Mouse (Mus musculus): ENCODE data around the gene Sec22b. TPM values are rescaled to one million over a fixed set of nuclear protein-coding genes. Genes with fewer than 3 reads are reported as not detected.
A peak's percentile ranks its signal among the peaks of the same experiment; 100 is the strongest.

The Sec22b gene
- polyA plus RNA-seq, 1 experiment from 2014 or later, result 143 TPM

DNA sequence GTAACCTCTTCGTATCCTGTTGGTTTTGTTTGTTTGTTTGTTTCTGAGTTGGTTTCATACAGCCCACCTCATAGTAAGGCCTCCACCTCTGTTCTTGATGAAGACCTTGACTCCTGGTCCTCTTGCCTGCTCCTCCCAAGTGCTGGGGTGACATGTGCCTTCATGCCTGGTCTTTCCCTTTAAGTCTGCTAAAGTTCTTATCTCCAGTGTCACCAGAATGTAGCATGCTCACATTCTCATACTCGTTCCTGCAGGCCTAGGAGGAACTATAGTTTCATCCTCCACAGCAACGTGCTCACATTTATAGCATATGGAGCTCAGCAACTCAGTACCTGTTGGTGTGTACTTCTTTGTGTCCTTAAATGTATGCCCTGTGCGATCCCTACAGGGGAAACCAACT is 26.3 kb downstream of the Sec22b start:
- Histone ChIP-seq H3K4me1 (ENCODE audit: control insufficient read depth, insufficient read depth, low read length) (peaks cover 14% of the 10 kb centered on the region; the same call in 1 of the 2 replicates), H3K36me3 (ENCODE audit: control insufficient read depth, insufficient read depth, low read length) (no peaks in the 10 kb centered on the region), H3K9me3 (replicated peaks; ENCODE audit: control insufficient read depth, low read length) (no peaks in the 10 kb centered on the region), H3K4me2 (ENCODE audit: low read depth, low read length) (no peak overlapping the region), H3K4me3 (replicated peaks; ENCODE audit: low read length) (no peak overlapping the region), H3K27ac (ENCODE audit: low read length) (no peak overlapping the region), H3K9ac (ENCODE audit: low read length) (no peak overlapping the region), H3K27me3 (ENCODE audit: control insufficient read depth, insufficient read depth, low read length) (no peaks in the 10 kb centered on the region)
- no peak for ATAC-seq (ENCODE audit: insufficient read depth, low FRiP score)
- whole genome bisulfite sequencing, result 61% methylated on average over 4 of the region's 4 CpGs

DNA sequence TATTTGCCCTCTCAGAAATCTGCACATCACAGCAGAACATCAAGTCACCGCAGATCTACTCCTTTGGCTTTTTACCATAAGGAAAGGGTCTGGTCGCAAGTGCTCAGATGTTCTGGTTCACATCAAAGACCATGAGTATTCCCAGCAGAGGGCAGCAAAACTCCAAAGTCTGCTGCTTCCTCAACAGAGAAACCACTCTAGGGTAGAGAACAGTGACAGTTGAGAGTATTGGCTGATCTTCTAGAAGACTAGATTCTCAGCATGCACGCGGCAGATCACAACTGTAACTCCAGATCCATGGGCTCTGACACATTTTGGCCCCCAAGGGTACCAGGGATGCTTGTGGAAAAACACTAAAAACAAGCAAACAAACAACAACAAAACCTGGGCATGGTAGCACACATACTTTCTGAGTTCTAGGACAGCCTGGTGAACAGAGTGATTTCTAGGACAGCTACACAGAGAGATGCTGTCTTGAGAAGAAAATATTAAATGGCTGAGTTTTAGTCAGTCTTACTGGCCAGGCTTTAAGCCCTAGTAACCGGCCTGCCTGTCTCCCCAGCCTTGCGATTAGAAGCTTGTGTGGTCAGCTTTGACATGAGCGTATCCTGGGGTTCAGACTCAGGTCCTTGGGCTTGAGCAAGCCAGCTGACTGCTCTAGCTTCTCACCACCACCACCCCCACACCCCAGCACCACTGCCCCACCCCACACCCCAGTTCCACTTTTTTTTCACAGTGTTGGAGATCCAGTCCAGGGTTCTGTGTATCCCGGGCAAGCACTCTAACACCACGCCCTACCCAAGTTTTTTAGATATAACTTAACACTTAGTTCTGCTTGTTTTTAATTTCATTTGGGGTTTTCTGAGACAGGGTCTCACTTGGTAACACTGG is 28.2 kb downstream of the Sec22b start:
- peak; percentile 77 for ATAC-seq (ENCODE audit: insufficient read depth, low FRiP score)
- no peaks in the 10 kb centered on the region for H3K27me3 ChIP-seq (ENCODE audit: control insufficient read depth, insufficient read depth, low read length)
- peaks cover 23% of the 10 kb centered on the region for H3K4me1 ChIP-seq (ENCODE audit: control insufficient read depth, insufficient read depth, low read length)
- no peak overlapping the region for H3K4me2 ChIP-seq (ENCODE audit: low read depth, low read length)
- H3K4me3 ChIP-seq (replicated peaks; ENCODE audit: low read length), result no peak overlapping the region
- H3K36me3 ChIP-seq (ENCODE audit: control insufficient read depth, insufficient read depth, low read length), result no peaks in the 10 kb centered on the region
- 50% methylated on average over 9 of the region's 9 CpGs for WGBS
- no peaks in the 10 kb centered on the region for H3K9me3 ChIP-seq (replicated peaks; ENCODE audit: control insufficient read depth, low read length)
- H3K9ac ChIP-seq (ENCODE audit: low read length), result no peak overlapping the region
- H3K27ac ChIP-seq (ENCODE audit: low read length), result no peak overlapping the region

DNA sequence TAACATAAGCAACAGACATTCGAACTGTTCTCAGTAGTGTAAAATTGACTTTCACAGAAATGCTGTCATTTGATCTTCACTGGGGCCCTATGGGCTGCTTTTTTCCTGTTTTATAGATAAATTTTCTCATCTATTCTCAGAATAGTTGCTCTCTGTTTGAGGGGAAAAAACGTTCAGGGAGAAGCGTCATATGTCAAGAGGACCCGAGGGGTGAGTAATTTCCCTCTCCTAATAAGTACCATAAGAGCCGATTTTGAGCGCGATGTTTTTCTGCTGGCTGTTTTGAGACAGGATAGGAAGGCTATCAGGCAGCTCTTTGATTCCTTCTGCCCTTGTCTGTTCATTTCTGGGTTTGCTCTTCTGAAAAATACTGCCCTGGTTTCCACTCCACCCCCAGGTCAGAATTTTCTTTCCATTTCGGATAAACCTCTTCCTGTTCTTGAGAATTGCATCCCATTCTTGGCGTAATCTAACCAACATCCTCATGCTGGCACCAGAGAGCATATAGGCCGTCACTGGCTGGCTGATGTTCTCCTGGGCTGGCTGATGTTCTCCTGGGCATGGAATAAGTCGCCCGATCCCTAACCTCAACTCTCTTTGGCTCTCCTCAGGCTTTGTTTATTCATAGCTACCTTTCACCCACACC is 29.3 kb downstream of the Sec22b start:
- Histone ChIP-seq H3K4me3 (replicated peaks; ENCODE audit: low read length) (no peak overlapping the region), H3K4me2 (ENCODE audit: low read depth, low read length) (no peak overlapping the region), H3K36me3 (ENCODE audit: control insufficient read depth, insufficient read depth, low read length) (no peaks in the 10 kb centered on the region), H3K9ac (ENCODE audit: low read length) (no peak overlapping the region), H3K4me1 (ENCODE audit: control insufficient read depth, insufficient read depth, low read length) (peaks cover 23% of the 10 kb centered on the region), H3K27me3 (ENCODE audit: control insufficient read depth, insufficient read depth, low read length) (no peaks in the 10 kb centered on the region), H3K9me3 (replicated peaks; ENCODE audit: control insufficient read depth, low read length) (no peaks in the 10 kb centered on the region), H3K27ac (ENCODE audit: low read length) (no peak overlapping the region)
- WGBS, result 46% methylated on average over 12 of the region's 12 CpGs
- no peak for ATAC-seq (ENCODE audit: insufficient read depth, low FRiP score)

DNA sequence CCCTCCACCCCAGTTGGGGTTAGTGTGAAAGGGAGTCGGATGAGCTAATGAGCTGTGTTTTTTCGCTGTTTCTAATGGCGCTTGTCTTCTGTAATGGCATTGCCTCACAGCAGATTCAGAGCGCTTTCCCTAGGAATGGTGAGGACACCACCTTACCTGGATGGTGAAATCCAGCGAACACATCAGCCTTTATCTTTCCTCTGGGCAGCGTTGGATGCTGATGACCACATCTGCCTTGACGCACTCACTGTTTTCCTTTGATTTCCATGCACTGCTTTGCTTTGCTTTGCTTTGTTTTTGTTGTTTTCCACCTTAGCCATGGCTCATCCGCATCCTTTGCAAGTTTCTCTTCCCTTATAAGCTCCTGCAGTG is 29.8 kb downstream of the Sec22b start:
- H3K4me1 ChIP-seq (ENCODE audit: control insufficient read depth, insufficient read depth, low read length), result peaks cover 23% of the 10 kb centered on the region
- no peak for ATAC-seq (ENCODE audit: insufficient read depth, low FRiP score)
- H3K9me3 ChIP-seq (replicated peaks; ENCODE audit: control insufficient read depth, low read length), result no peaks in the 10 kb centered on the region
- no peak overlapping the region for H3K27ac ChIP-seq (ENCODE audit: low read length)
- H3K27me3 ChIP-seq (ENCODE audit: control insufficient read depth, insufficient read depth, low read length), result no peaks in the 10 kb centered on the region
- H3K4me3 ChIP-seq (replicated peaks; ENCODE audit: low read length), result no peak overlapping the region
- H3K36me3 ChIP-seq (ENCODE audit: control insufficient read depth, insufficient read depth, low read length), result no peaks in the 10 kb centered on the region
- 78% methylated on average over 8 of the region's 8 CpGs for WGBS
- H3K4me2 ChIP-seq (ENCODE audit: low read depth, low read length), result no peak overlapping the region
- no peak overlapping the region for H3K9ac ChIP-seq (ENCODE audit: low read length)

DNA sequence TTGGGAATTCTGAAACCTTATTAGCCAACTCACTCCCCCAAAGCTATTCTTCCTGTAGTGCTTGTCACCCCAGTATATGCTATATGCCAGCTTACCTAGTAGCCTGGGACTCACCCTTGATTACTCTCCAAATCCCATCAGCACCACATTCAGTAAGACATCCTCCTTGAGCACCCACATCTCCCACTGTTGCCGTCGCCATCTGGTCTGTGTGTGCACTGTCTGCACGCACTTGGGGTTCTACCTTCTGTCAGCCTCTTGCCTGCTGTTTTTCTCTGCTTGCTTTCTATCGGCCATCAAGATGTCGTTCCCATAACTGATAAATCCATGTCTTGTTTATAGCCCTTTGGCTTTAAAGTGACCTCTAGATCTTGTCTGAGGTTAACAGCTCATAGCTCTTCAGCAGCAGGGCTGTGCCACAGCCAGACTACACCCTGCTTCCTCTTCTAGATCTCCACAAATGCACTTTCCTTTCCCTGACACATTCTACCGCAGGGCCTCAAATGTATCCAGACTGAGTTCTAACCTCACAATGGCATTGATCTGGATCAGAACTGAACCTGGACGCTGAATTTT is 30.4 kb downstream of the Sec22b start:
- Histone ChIP-seq H3K9me3 (replicated peaks; ENCODE audit: control insufficient read depth, low read length) (no peaks in the 10 kb centered on the region), H3K36me3 (ENCODE audit: control insufficient read depth, insufficient read depth, low read length) (no peaks in the 10 kb centered on the region), H3K4me2 (ENCODE audit: low read depth, low read length) (no peak overlapping the region), H3K27me3 (ENCODE audit: control insufficient read depth, insufficient read depth, low read length) (no peaks in the 10 kb centered on the region), H3K4me1 (ENCODE audit: control insufficient read depth, insufficient read depth, low read length) (peaks cover 23% of the 10 kb centered on the region), H3K4me3 (replicated peaks; ENCODE audit: low read length) (no peak overlapping the region), H3K9ac (ENCODE audit: low read length) (no peak overlapping the region), H3K27ac (ENCODE audit: low read length) (no peak overlapping the region)
- 61% methylated on average over 7 of the region's 7 CpGs for WGBS
- ATAC-seq (ENCODE audit: insufficient read depth, low FRiP score), result no peak

DNA sequence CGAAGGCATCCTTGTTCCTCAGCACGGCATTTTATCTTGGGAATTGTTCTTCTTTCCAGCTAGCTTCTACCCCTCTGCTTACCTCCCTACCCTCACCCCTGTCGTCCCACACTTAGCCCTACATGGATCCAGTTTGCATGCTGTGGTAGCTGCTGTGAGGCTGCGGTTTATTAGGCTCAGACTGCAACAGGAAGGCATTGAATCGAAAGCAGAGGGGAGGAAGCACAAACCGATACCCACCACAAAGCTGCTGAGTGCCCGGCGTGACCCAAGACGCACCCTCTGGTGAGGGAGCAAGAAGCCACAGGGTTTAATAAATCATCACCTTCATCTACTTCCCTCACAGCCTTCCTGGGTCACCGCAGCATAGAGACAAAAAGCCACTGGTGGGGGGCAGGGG is 31.1 kb downstream of the Sec22b start:
- 17% methylated on average over 10 of the region's 10 CpGs for WGBS
- Histone ChIP-seq H3K27ac (ENCODE audit: low read length) (no peak overlapping the region), H3K9me3 (replicated peaks; ENCODE audit: control insufficient read depth, low read length) (no peaks in the 10 kb centered on the region), H3K4me3 (replicated peaks; ENCODE audit: low read length) (peak overlapping the region; percentile 10; the same call in 1 of the 2 replicates), H3K9ac (ENCODE audit: low read length) (peak overlapping the region; percentile 51; the same call in 1 of the 2 replicates), H3K27me3 (ENCODE audit: control insufficient read depth, insufficient read depth, low read length) (no peaks in the 10 kb centered on the region), H3K36me3 (ENCODE audit: control insufficient read depth, insufficient read depth, low read length) (no peaks in the 10 kb centered on the region), H3K4me2 (ENCODE audit: low read depth, low read length) (peak overlapping the region; percentile 37), H3K4me1 (ENCODE audit: control insufficient read depth, insufficient read depth, low read length) (peaks cover 24% of the 10 kb centered on the region)
- ATAC-seq (ENCODE audit: insufficient read depth, low FRiP score), result no peak

DNA sequence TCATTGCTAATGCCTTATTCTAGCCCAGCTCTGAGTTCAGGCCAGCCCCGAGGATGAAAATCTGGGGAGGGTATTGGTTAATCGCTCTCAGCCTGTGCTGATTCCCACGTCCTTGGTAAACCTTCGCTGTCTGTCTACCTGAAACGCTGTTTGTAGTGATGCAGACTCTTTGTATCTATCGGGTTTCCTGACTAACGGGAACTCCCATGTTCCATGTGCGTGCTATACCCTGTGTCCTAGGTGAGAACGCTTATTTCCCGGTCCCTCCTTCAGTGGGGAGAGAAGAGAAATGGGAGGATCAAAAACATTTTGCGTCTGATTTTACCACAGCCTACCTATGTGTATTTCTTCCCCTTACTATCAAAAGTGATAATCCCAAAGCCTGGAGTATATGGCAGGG is 31.8 kb downstream of the Sec22b start:
- H3K4me1 ChIP-seq (ENCODE audit: control insufficient read depth, insufficient read depth, low read length), result peaks cover 31% of the 10 kb centered on the region
- H3K27ac ChIP-seq (ENCODE audit: low read length), result no peak overlapping the region
- 39% methylated on average over 11 of the region's 11 CpGs for WGBS
- no peaks in the 10 kb centered on the region for H3K9me3 ChIP-seq (replicated peaks; ENCODE audit: control insufficient read depth, low read length)
- no peak for ATAC-seq (ENCODE audit: insufficient read depth, low FRiP score)
- no peak overlapping the region for H3K9ac ChIP-seq (ENCODE audit: low read length)
- no peaks in the 10 kb centered on the region for H3K36me3 ChIP-seq (ENCODE audit: control insufficient read depth, insufficient read depth, low read length)
- no peaks in the 10 kb centered on the region for H3K27me3 ChIP-seq (ENCODE audit: control insufficient read depth, insufficient read depth, low read length)
- no peak overlapping the region for H3K4me3 ChIP-seq (replicated peaks; ENCODE audit: low read length)
- peak overlapping the region; percentile 37; the same call in 1 of the 2 replicates for H3K4me2 ChIP-seq (ENCODE audit: low read depth, low read length)

DNA sequence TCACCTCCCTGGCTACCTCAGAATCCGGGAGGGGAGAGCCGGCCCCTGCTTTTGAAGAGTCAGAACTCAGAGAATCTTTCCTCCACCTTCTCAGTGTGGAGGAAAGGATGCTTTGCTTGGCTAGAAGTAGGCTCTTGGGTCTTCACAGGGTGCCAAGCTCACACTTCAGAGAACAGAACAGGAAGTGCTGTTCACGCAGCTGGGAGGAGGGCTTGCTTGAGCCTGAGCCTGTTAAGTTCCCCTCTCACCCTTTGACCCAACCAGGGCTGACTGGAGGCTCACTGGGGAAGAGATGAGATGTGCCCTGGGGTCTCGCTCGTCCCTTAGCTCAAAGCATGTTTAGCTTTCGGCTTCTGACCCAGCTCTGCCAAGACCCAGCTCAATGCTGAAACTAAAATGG is 32.3 kb downstream of the Sec22b start:
- H3K4me2 ChIP-seq (ENCODE audit: low read depth, low read length), result no peak overlapping the region

DNA sequence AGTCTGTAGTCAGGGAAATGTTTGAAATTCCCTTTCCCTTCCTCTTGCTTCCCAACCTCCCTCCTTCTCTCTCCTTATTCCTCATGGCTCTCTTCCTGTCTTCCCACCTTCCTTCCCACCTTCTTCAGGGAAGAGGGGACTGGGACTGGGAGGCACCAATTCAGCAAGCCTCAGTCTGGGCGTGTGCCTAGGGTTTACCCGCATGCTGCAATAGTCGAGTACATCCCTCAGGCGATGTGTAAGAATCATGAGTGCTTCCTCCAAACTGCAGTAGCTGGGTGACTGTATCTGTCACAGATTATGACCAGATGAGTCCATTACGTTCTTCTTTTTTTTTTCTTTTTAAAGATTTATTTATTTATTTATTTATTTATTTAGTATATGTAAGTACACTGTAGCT is 32.8 kb downstream of the Sec22b start:
- Histone ChIP-seq H3K27ac (ENCODE audit: low read length) (no peak overlapping the region), H3K9me3 (replicated peaks; ENCODE audit: control insufficient read depth, low read length) (no peaks in the 10 kb centered on the region), H3K4me2 (ENCODE audit: low read depth, low read length) (no peak overlapping the region), H3K36me3 (ENCODE audit: control insufficient read depth, insufficient read depth, low read length) (no peaks in the 10 kb centered on the region), H3K27me3 (ENCODE audit: control insufficient read depth, insufficient read depth, low read length) (no peaks in the 10 kb centered on the region), H3K4me1 (ENCODE audit: control insufficient read depth, insufficient read depth, low read length) (peaks cover 27% of the 10 kb centered on the region), H3K9ac (ENCODE audit: low read length) (no peak overlapping the region), H3K4me3 (replicated peaks; ENCODE audit: low read length) (no peak overlapping the region)
- ATAC-seq (ENCODE audit: insufficient read depth, low FRiP score), result no peak
- 77% methylated on average over 5 of the region's 5 CpGs for WGBS

More for the DNA sequence above, 32.3 kb downstream of the Sec22b start:
- Histone ChIP-seq H3K27ac (ENCODE audit: low read length) (no peak overlapping the region), H3K36me3 (ENCODE audit: control insufficient read depth, insufficient read depth, low read length) (no peaks in the 10 kb centered on the region), H3K27me3 (ENCODE audit: control insufficient read depth, insufficient read depth, low read length) (no peaks in the 10 kb centered on the region), H3K4me1 (ENCODE audit: control insufficient read depth, insufficient read depth, low read length) (peaks cover 31% of the 10 kb centered on the region), H3K4me3 (replicated peaks; ENCODE audit: low read length) (no peak overlapping the region), H3K9me3 (replicated peaks; ENCODE audit: control insufficient read depth, low read length) (no peaks in the 10 kb centered on the region), H3K9ac (ENCODE audit: low read length) (no peak overlapping the region; the same call in 1 of the 2 replicates)
- ATAC-seq (ENCODE audit: insufficient read depth, low FRiP score), result no peak
- 37% methylated on average over 6 of the region's 6 CpGs for WGBS
